Mouse (Mus musculus) spleen, adult 2 months (tissue): ENCODE results near the gene Lama5. TPM values are rescaled to one million over a fixed set of nuclear protein-coding genes. Genes with fewer than 3 reads are reported as not detected.
"Not testable (repeated sequence)": the region's sequence is repeated elsewhere in the genome, so short reads cannot be mapped to it uniquely, and the experiment has no call there.

Experiments used
- DNase-seq, 2 experiments: peaks; one replicate each; pipeline versions ENCODE4 v3.0.0 to v3.0.0-alpha.2; 2012 to 2021; ENCODE audit warnings: low spot score in 2 of 2, low read depth in 1 of 2
- H3K27ac ChIP-seq: fragments of 200-500 bp; 2 replicates; pipeline ENCODE4 v1.5.1; 2012; ENCODE audit warnings: low read length, inconsistent platforms; ENCODE audit not compliant: insufficient read depth
- H3K27me3 ChIP-seq: fragments of 200-500 bp; 2 replicates; pipeline ENCODE4 v1.6.1; 2012; ENCODE audit warnings: mild to moderate bottlenecking, moderate library complexity, low read length, inconsistent platforms; ENCODE audit not compliant: control insufficient read depth, insufficient read depth
- H3K36me3 ChIP-seq: fragments of 200-500 bp; 2 replicates; pipeline ENCODE4 v1.6.1; 2012; ENCODE audit warnings: mild to moderate bottlenecking, low read length, inconsistent platforms; ENCODE audit not compliant: control insufficient read depth, insufficient read depth
- H3K4me1 ChIP-seq: fragments of 200-500 bp; 2 replicates; pipeline ENCODE4 v1.6.1; 2011; ENCODE audit warnings: inconsistent platforms; ENCODE audit not compliant: control insufficient read depth, insufficient read depth, insufficient read length
- H3K4me3 ChIP-seq: fragments of 200-500 bp; 2 replicates; pipeline ENCODE4 v1.5.1; 2011; ENCODE audit warnings: mild to moderate bottlenecking, inconsistent platforms; ENCODE audit not compliant: insufficient read depth, insufficient read length; ENCODE audit errors: extremely low read depth
- CTCF ChIP-seq: fragments of 200-500 bp; IDR thresholded peaks from 2 replicates; pipeline ENCODE4 v1.5.1; 2011; ENCODE audit warnings: mild to moderate bottlenecking, inconsistent platforms; ENCODE audit not compliant: insufficient read depth, insufficient read length, insufficient replicate concordance; ENCODE audit errors: extremely low read depth
- POLR2A ChIP-seq: fragments of 200-500 bp; IDR thresholded peaks from 2 replicates; pipeline ENCODE4 v1.6.1; 2011; ENCODE audit warnings: low read depth, low read length, inconsistent platforms
- WGBS: fragments of 180-500 bp; shearing (Covaris S2); methylation state at CpG from one replicate; pipeline ENCODE4 v1.1.7; 2018; 5-methylcytosine and 5-hydroxymethylcytosine counted together
- polyA plus RNA-seq: library from polyadenylated mRNA; depleted of rRNA; stranded (reverse); fragments of >200 nt; gene quantifications from 2 replicates; pipeline ENCODE4 v1.2.3, GENCODE M21; 2012

Lama5 gene
- polyA plus RNA-seq, 1 experiment, result 8.4 TPM

DNA sequence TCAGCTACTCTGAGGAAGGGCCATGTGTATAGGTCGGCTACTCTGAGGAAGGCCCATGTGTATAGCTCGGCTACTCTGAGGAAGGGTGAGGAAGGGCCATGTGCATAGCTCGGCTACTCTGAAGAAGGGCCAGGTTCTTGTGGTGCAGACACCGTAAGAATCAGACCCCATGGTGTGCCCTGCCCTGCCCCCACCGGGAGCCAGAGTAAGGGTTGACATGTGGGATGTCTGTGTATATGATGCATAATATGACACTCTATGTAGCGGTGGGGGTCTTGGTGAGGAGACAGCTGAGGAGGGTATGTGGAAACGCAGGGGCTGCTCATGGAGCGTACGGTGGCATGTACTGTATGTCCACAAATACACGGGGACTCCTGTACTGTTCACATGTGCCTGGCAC is 43.7 kb upstream of the Lama5 start:
- H3K27ac ChIP-seq, result no peak overlapping the region
- peaks cover 28% of the 10 kb centered on the region; the same call in 1 of the 2 replicates for H3K4me1 ChIP-seq
- H3K4me3 ChIP-seq, result no peak overlapping the region
- TF ChIP-seq CTCF (no peak), POLR2A (no peak)
- H3K27me3 ChIP-seq, result no peaks in the 10 kb centered on the region
- DNase-seq, result no peak
- no peaks in the 10 kb centered on the region; the same call in 1 of the 2 replicates for H3K36me3 ChIP-seq
- WGBS, result 97% methylated on average over 10 of the region's 10 CpGs

DNA sequence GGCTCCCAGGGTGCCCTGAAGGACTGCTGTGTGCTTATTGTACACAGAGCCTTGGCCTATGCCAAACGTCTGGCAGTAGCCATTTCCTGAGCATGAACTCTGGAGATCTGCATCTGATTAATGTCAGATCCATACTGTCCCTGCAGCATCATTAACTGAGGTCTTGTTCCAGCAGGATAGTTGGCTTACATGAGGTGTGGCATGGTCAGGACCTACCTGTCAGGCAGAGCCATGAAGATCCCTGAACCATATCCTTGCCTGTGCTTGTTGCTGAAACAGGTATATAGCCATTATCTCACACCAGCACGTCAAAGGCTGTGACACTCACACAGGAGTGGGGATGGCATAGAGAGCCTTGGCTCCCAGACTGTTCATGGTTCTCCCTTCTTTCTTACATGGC is 42.3 kb upstream of the Lama5 start:
- WGBS, result 77% methylated on average over 2 of the region's 2 CpGs
- peaks cover 28% of the 10 kb centered on the region; the same call in 1 of the 2 replicates for H3K4me1 ChIP-seq
- no peak for DNase-seq
- no peaks in the 10 kb centered on the region for H3K27me3 ChIP-seq
- no peak for TF ChIP-seq POLR2A
- no peak for TF ChIP-seq CTCF
- H3K4me3 ChIP-seq, result no peak overlapping the region
- peaks cover 5% of the 10 kb centered on the region for H3K36me3 ChIP-seq
- H3K27ac ChIP-seq, result no peak overlapping the region

DNA sequence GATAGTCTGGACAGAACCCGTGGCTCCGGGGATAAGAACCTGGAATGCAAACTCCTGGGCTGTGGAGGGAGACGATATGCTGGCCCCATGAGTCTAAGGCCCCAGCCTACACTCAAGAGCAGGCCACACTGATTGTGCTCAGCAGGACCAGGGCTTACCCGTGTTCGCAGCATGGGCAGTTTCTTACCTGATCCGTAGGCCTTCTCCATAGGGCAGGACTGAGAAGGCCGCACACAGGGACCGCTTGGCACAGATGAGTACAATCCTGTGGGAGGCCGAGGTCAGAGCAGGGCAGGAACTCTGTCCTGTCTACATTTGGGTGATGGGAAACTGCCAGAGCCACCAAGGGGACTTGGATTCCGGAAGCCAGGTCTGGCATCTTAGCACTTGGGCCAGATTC is 37.2 kb upstream of the Lama5 start:
- 94% methylated on average over 10 of the region's 10 CpGs for whole genome bisulfite sequencing
- peaks cover 16% of the 10 kb centered on the region for H3K36me3 ChIP-seq

DNA sequence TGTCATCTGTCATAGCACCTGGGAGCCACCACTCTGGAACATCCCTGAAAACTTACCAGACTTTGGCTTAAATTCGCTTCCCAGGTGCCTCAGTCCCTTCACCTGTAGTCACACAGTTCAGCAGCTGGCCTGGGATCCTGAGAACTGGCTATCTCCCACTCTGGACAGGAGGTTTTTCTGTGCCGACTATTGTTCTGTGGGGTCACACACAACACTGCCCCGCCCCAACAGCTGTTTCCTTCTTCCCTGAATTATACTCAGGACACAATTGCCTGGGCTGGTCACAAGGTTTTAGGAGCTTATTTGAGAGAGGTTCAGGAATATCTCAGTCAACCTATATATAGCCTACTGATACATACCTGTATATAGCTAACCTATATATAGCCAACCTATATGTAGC is 36.8 kb upstream of the Lama5 start:
- peaks cover 3% of the 10 kb centered on the region; the same call in 1 of the 2 replicates for H3K4me1 ChIP-seq
- 86% methylated on average over 3 of the region's 3 CpGs for WGBS
- TF ChIP-seq CTCF (no peak), POLR2A (no peak)
- H3K27me3 ChIP-seq, result no peaks in the 10 kb centered on the region
- peaks cover 16% of the 10 kb centered on the region for H3K36me3 ChIP-seq
- DNase-seq, result no peak
- no peak overlapping the region for H3K4me3 ChIP-seq
- H3K27ac ChIP-seq, result no peak overlapping the region

More for the DNA sequence above, 37.2 kb upstream of the Lama5 start:
- no peak for DNase-seq
- no peak overlapping the region for H3K27ac ChIP-seq
- TF ChIP-seq CTCF, result no peak
- no peak for TF ChIP-seq POLR2A
- H3K27me3 ChIP-seq, result no peaks in the 10 kb centered on the region
- peaks cover 2% of the 10 kb centered on the region; the same call in 1 of the 2 replicates for H3K4me1 ChIP-seq
- H3K4me3 ChIP-seq, result no peak overlapping the region

DNA sequence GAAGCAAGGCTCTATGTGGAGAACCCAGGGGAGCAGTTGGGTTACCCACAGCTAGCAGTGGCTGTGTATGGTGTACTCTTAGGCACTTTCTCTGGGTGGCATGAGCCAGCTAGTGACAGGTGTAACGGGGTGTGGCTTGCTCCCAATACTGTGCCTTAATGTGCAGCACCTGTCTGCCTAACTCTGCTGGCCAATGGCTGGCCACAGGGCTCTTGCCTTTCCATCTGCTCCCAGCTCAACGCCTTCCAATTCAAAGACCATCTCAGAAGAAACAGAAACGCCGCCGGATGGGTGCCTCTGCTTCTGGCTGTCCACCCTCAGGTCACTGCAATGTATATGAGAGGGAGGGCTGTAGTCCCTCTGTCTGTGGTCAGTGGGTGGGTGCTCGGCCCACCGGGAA is 36.2 kb upstream of the Lama5 start:
- Histone ChIP-seq H3K27ac (no peak overlapping the region), H3K4me1 (peaks cover 3% of the 10 kb centered on the region; the same call in 1 of the 2 replicates), H3K27me3 (no peaks in the 10 kb centered on the region), H3K36me3 (peaks cover 16% of the 10 kb centered on the region), H3K4me3 (no peak overlapping the region)
- TF ChIP-seq CTCF, result no peak
- no peak for TF ChIP-seq POLR2A
- 90% methylated on average over 7 of the region's 7 CpGs for WGBS
- no peak for DNase-seq

DNA sequence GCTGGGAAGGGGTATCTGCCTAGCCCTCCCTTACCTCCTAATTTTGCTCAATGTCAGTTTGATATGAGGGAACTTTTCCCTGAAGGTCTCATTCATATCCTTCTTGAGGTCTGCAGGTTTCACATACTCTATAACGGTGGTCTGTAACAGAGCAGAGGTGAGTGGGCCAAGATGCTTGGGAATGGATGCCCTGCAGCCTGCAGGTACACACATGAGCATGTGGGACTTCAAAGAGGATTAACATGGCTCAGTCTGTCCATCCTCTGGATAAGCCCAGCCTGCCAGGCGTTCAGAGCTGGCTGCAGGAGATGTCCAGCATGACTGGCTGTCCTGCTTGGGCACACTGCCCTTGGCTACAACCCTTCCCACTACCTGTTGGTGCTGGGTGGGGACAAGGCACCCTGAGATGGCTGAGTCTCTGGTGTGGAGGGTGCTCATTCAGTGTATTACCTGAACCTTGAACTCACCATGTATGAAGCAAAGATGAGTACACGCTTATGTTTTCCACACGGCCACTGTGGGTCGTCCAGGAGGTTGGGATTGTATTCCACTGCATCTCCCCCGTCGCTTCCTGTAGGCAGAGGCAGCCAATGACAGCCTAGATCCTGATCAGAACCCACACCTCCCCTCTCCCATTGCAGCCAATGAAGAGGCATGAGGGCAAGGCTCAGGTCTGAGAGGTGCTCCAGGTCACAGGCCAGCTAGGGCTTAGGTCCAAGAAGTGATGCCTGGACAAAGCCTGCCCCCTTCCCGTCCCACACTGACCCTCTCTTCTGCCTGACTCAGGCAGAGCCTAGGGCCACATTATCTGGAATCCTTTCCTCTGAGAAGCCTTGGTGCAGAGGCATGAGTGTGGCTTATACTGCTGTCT is 35.2 kb upstream of the Lama5 start:
- Histone ChIP-seq H3K36me3 (peaks cover 16% of the 10 kb centered on the region), H3K4me3 (no peak overlapping the region), H3K27me3 (no peaks in the 10 kb centered on the region), H3K4me1 (peaks cover 9% of the 10 kb centered on the region; the same call in 1 of the 2 replicates), H3K27ac (no peak overlapping the region)
- 90% methylated on average over 8 of the region's 8 CpGs for WGBS
- TF ChIP-seq CTCF (no peak), POLR2A (no peak)
- DNase-seq, result no peak

DNA sequence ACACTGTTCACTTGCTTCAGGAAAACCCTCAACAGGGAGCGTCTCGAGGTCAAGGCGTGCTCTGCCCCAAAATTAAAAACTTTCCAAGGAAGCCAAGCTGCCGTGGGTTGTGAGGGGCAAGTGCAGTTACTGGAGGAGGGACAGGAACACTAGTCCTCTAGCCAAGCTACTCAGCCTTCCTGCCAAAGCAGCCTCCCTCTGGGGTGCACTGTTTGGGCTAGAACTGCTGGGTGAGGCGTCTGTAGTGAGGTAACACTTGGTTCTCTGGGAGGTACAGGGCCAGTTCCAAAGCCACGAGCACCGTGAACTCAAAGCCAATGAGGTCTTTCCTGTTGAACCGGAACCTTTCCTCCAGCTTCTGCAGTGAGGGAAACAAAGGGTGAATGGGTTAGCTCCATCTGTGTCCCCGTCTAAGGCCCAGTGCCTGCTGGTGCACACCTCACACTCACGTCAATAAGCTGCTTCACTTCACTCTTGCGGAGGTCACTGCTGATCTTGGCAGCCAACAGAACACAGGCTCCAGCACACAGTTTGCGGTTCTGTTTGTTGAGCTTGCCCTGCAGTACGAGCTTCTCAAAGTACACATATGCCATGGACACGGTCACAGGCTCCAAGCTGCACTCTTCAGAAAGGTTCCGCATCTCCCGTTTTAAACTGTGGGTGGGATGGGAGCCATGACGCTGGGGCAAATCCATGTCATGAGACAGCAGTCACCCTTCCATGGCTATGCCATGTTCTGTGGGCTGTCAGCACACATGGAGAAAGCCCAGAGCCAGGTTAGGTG is 34.4 kb upstream of the Lama5 start:
- not testable (repeated sequence) for H3K4me3 ChIP-seq, H3K4me1 ChIP-seq, H3K27me3 ChIP-seq, H3K27ac ChIP-seq, DNase-seq
- WGBS, result 84% methylated on average over 17 of the region's 17 CpGs
- peaks cover 16% of the 10 kb centered on the region for H3K36me3 ChIP-seq

DNA sequence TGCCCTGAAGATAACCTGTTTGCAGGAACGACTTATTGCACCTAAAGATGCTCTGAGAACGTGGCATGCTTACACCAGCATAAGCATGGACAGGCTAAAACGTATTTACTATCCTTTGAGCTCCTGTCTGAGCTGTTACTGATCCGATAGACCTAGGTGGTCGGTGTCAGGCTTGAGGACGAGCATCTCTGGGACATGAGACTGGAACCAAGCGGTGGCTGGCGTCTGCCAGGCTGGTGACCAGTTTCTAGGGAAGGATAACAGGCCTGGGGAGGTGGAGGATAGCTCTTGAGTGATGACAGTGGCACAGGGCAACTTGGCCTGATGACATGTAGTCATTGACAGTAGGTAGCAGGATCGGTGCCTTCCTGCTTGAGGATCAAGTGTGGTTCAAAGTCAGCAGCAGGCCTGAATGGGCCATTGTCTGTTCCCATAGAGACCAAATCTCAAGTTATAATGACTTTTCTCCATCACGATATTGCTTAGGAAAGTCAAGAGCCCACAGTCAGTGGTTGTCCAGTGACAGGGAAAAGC is 33.4 kb upstream of the Lama5 start:
- DNase-seq, H3K27me3 ChIP-seq, H3K4me3 ChIP-seq, H3K27ac ChIP-seq, H3K4me1 ChIP-seq: not testable (repeated sequence)
- WGBS, result 87% methylated on average over 10 of the region's 10 CpGs
- H3K36me3 ChIP-seq, result peaks cover 16% of the 10 kb centered on the region
